Mouse (Mus musculus) liver, adult 2 months (tissue): ENCODE data around the gene Tmpo.

ENCODE experiments used
- CTCF ChIP-seq: fragments of 200-500 bp; IDR thresholded peaks from 2 replicates; pipeline ENCODE4 v1.5.1; 2011; ENCODE audit warnings: low read depth, low read length, control low read depth
- POLR2A ChIP-seq: fragments of 200-500 bp; IDR thresholded peaks from 2 replicates; pipeline ENCODE4 v1.6.1; 2011; ENCODE audit warnings: low read length, control low read depth; ENCODE audit not compliant: insufficient read depth; ENCODE audit errors: extremely low read depth

DNA sequence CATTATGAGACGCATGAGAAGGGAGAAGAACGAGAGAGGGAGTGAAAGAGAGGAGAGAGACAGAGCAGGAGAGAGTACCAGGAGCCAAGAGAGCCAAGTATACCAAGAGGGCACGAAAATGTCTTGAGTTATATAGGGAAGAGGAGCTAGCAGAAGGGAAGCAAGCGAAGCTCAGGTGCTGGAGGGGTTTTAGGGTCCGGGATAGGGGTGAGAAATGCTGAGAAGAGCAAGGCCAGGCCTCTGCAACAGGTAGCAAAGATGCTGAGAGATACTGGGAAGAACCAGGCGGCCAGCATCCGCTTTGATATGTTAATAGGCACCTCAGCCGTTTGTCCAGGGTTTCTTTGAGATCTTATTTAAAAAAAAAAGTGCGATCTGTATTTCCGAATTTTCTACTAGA is 6.2 kb upstream of the Tmpo start:
- TF ChIP-seq POLR2A (no peak), CTCF (no peak)
